Mouse (Mus musculus): ENCODE results near the gene Olfr1459. TPM values are rescaled to one million over a fixed set of nuclear protein-coding genes. Genes with fewer than 3 reads are reported as not detected.

Olfr1459 gene
- polyA plus RNA-seq (2015; fragmentation: Nextera tagmentation; extraction: Ambion mirVana), result 0.02 TPM in 1 of 2 replicates, not detected in the other

GRCm38 (mm10) chr19:13149449-13149848 lies at the start of gene Olfr1459:
Olfr1459 (minus strand) TSS chr19:13149549.
- Histone ChIP-seq H3K36me3 (ENCODE audit: control insufficient read depth, insufficient read depth, low read length) (no peaks in the 10 kb centered on the region), H3K4me3 (ENCODE audit: low read depth, low read length) (no peak within 1 kb of the TSS), H3K27ac (replicated peaks) (no peak within 1 kb of the TSS), H3K27me3 (ENCODE audit: control insufficient read depth, insufficient read depth, low read length) (no peaks in the 10 kb centered on the region), H3K9me3 (ENCODE audit: control insufficient read depth, low read length) (no peaks in the 10 kb centered on the region), H3K9ac (ENCODE audit: low read length) (no peak within 1 kb of the TSS), H3K4me2 (replicated peaks; ENCODE audit: low read depth) (no peak within 1 kb of the TSS), H3K4me1 (replicated peaks; ENCODE audit: control insufficient read depth, insufficient read depth) (no peaks in the 10 kb centered on the region)
- ATAC-seq (ENCODE audit: low FRiP score, low TSS enrichment), result no peak
- WGBS, result 67% methylated on average over 1 of the region's 1 CpGs
- DNase-seq (ENCODE audit: low spot score), result no peak
- no peak for TF ChIP-seq EP300 (optimal IDR thresholded peaks at IDR 0.05)
- TF ChIP-seq CTCF (IDR thresholded peaks at IDR 0.05; ENCODE audit: low read depth), result no peak

GRCm38 (mm10) chr19:13185434-13185833 lies 36.1 kb upstream of the Olfr1459 start, which contains the start of gene Olfr1462:
Olfr1462 (plus strand) TSS chr19:13185734.
- WGBS, result 77% methylated on average over 1 of the region's 1 CpGs
- H3K36me3 ChIP-seq (ENCODE audit: control insufficient read depth, insufficient read depth, low read length), result no peaks in the 10 kb centered on the region
- no peak for TF ChIP-seq EP300 (optimal IDR thresholded peaks at IDR 0.05)
- TF ChIP-seq CTCF (IDR thresholded peaks at IDR 0.05; ENCODE audit: low read depth), result no peak
- H3K4me3 ChIP-seq (ENCODE audit: low read depth, low read length), result no peak within 1 kb of the TSS
- ATAC-seq (ENCODE audit: low FRiP score, low TSS enrichment) (no peak), DNase-seq (ENCODE audit: low spot score) (no peak)
- H3K4me1 ChIP-seq (replicated peaks; ENCODE audit: control insufficient read depth, insufficient read depth), result no peaks in the 10 kb centered on the region
- no peak within 1 kb of the TSS for H3K9ac ChIP-seq (ENCODE audit: low read length)
- H3K9me3 ChIP-seq (ENCODE audit: control insufficient read depth, low read length), result no peaks in the 10 kb centered on the region
- no peaks in the 10 kb centered on the region for H3K27me3 ChIP-seq (ENCODE audit: control insufficient read depth, insufficient read depth, low read length)
- H3K4me2 ChIP-seq (replicated peaks; ENCODE audit: low read depth), result no peak within 1 kb of the TSS
- no peak within 1 kb of the TSS for H3K27ac ChIP-seq (replicated peaks)

- no peak within 1 kb of the TSS for H3K9ac ChIP-seq (ENCODE audit: low read length)
- H3K4me3 ChIP-seq (ENCODE audit: low read depth, low read length), result no peak within 1 kb of the TSS
- H3K9me3 ChIP-seq (ENCODE audit: control insufficient read depth, low read length), result no peaks in the 10 kb centered on the region
- ATAC-seq (ENCODE audit: low FRiP score, low TSS enrichment), result no peak
- no peak within 1 kb of the TSS for H3K4me2 ChIP-seq (replicated peaks; ENCODE audit: low read depth)
- H3K27ac ChIP-seq (replicated peaks), result no peak within 1 kb of the TSS
- H3K27me3 ChIP-seq (ENCODE audit: control insufficient read depth, insufficient read depth, low read length), result no peaks in the 10 kb centered on the region
- no peak for TF ChIP-seq CTCF (IDR thresholded peaks at IDR 0.05; ENCODE audit: low read depth)
- TF ChIP-seq EP300 (optimal IDR thresholded peaks at IDR 0.05), result no peak
- 34% methylated on average over 1 of the region's 1 CpGs for WGBS
- H3K4me1 ChIP-seq (replicated peaks; ENCODE audit: control insufficient read depth, insufficient read depth), result no peaks in the 10 kb centered on the region
- no peaks in the 10 kb centered on the region for H3K36me3 ChIP-seq (ENCODE audit: control insufficient read depth, insufficient read depth, low read length)
- DNase-seq (ENCODE audit: low spot score), result no peak
Measured at GRCm38 (mm10) chr19:13162700-13163099, 13.4 kb upstream of the Olfr1459 start, which contains the start of gene Olfr1461. Olfr1461 (plus strand) TSS chr19:13163000.

- H3K9me3 ChIP-seq (ENCODE audit: control insufficient read depth, low read length), result no peaks in the 10 kb centered on the region
- TF ChIP-seq CTCF (IDR thresholded peaks at IDR 0.05; ENCODE audit: low read depth) (no peak), EP300 (optimal IDR thresholded peaks at IDR 0.05) (no peak)
- H3K27ac ChIP-seq (replicated peaks), result no peak within 1 kb of the TSS
- DNase-seq (ENCODE audit: low spot score) (no peak), ATAC-seq (ENCODE audit: low FRiP score, low TSS enrichment) (no peak)
- no peak within 1 kb of the TSS for H3K4me2 ChIP-seq (replicated peaks; ENCODE audit: low read depth)
- H3K9ac ChIP-seq (ENCODE audit: low read length), result no peak within 1 kb of the TSS
- WGBS, result 74% methylated on average over 3 of the region's 3 CpGs
- H3K36me3 ChIP-seq (ENCODE audit: control insufficient read depth, insufficient read depth, low read length), result no peaks in the 10 kb centered on the region
- no peak within 1 kb of the TSS for H3K4me3 ChIP-seq (ENCODE audit: low read depth, low read length)
- no peaks in the 10 kb centered on the region for H3K27me3 ChIP-seq (ENCODE audit: control insufficient read depth, insufficient read depth, low read length)
- H3K4me1 ChIP-seq (replicated peaks; ENCODE audit: control insufficient read depth, insufficient read depth), result no peaks in the 10 kb centered on the region
Measured at GRCm38 (mm10) chr19:13106675-13107074, 42.7 kb downstream of the Olfr1459 start, which contains the start of gene Olfr1458. Olfr1458 (minus strand) TSS chr19:13106775.

- Histone ChIP-seq H3K4me3 (ENCODE audit: low read depth, low read length) (no peak within 1 kb of the TSS), H3K27ac (replicated peaks) (no peak within 1 kb of the TSS), H3K36me3 (ENCODE audit: control insufficient read depth, insufficient read depth, low read length) (no peaks in the 10 kb centered on the region), H3K4me1 (replicated peaks; ENCODE audit: control insufficient read depth, insufficient read depth) (no peaks in the 10 kb centered on the region), H3K4me2 (replicated peaks; ENCODE audit: low read depth) (no peak within 1 kb of the TSS), H3K9ac (ENCODE audit: low read length) (no peak within 1 kb of the TSS), H3K27me3 (ENCODE audit: control insufficient read depth, insufficient read depth, low read length) (no peaks in the 10 kb centered on the region), H3K9me3 (ENCODE audit: control insufficient read depth, low read length) (no peaks in the 10 kb centered on the region)
- TF ChIP-seq EP300 (optimal IDR thresholded peaks at IDR 0.05), result no peak
- TF ChIP-seq CTCF (IDR thresholded peaks at IDR 0.05; ENCODE audit: low read depth), result no peak
- WGBS, result 66% methylated on average over 2 of the region's 2 CpGs
- no peak for ATAC-seq (ENCODE audit: low FRiP score, low TSS enrichment)
- DNase-seq (ENCODE audit: low spot score), result no peak
Measured at GRCm38 (mm10) chr19:13097791-13098190, 51.6 kb downstream of the Olfr1459 start, which contains the start of gene Olfr1457. Olfr1457 (minus strand) TSS chr19:13097891.

- Histone ChIP-seq H3K4me3 (ENCODE audit: low read depth, low read length) (no peak overlapping the region), H3K36me3 (ENCODE audit: control insufficient read depth, insufficient read depth, low read length) (no peaks in the 10 kb centered on the region), H3K27me3 (ENCODE audit: control insufficient read depth, insufficient read depth, low read length) (no peaks in the 10 kb centered on the region), H3K4me1 (replicated peaks; ENCODE audit: control insufficient read depth, insufficient read depth) (no peaks in the 10 kb centered on the region), H3K4me2 (replicated peaks; ENCODE audit: low read depth) (no peak overlapping the region), H3K9me3 (ENCODE audit: control insufficient read depth, low read length) (no peaks in the 10 kb centered on the region), H3K9ac (ENCODE audit: low read length) (no peak overlapping the region), H3K27ac (replicated peaks) (no peak overlapping the region)
- no peak for ATAC-seq (ENCODE audit: low FRiP score, low TSS enrichment)
- TF ChIP-seq EP300 (optimal IDR thresholded peaks at IDR 0.05) (no peak), CTCF (IDR thresholded peaks at IDR 0.05; ENCODE audit: low read depth) (no peak)
- DNase-seq (ENCODE audit: low spot score), result no peak
- 89% methylated on average over 1 of the region's 1 CpGs for WGBS
Measured at GRCm38 (mm10) chr19:13093908-13094307, 55.4 kb downstream of the Olfr1459 start.

Other genes with a start within 250 kb of the Olfr1459 start
- not detected in 2 replicates for gene Olfr1447, start 245.8 kb downstream of the Olfr1459 start, polyA plus RNA-seq (2015; fragmentation: Nextera tagmentation; extraction: Ambion mirVana)
- not detected in 2 replicates for gene Olfr1448, start 225.1 kb downstream of the Olfr1459 start, polyA plus RNA-seq (2015; fragmentation: Nextera tagmentation; extraction: Ambion mirVana)
- not detected in 2 replicates for gene Olfr1449, start 218.7 kb downstream of the Olfr1459 start, polyA plus RNA-seq (2015; fragmentation: Nextera tagmentation; extraction: Ambion mirVana)
- gene Olfr1450, start 199.3 kb downstream of the Olfr1459 start, polyA plus RNA-seq (2015; fragmentation: Nextera tagmentation; extraction: Ambion mirVana), result not detected in 2 replicates
- gene Olfr1451, start 154.5 kb downstream of the Olfr1459 start, polyA plus RNA-seq (2015; fragmentation: Nextera tagmentation; extraction: Ambion mirVana), result not detected in 2 replicates
- gene Olfr1453, start 121.2 kb downstream of the Olfr1459 start, polyA plus RNA-seq (2015; fragmentation: Nextera tagmentation; extraction: Ambion mirVana), result not detected in 2 replicates
- not detected in 2 replicates for gene Olfr1454, start 88.9 kb downstream of the Olfr1459 start, polyA plus RNA-seq (2015; fragmentation: Nextera tagmentation; extraction: Ambion mirVana)
- gene Olfr1457, start 51.7 kb downstream of the Olfr1459 start, polyA plus RNA-seq (2015; fragmentation: Nextera tagmentation; extraction: Ambion mirVana), result not detected in 2 replicates
- not detected in 2 replicates for gene Olfr1458, start 42.8 kb downstream of the Olfr1459 start, polyA plus RNA-seq (2015; fragmentation: Nextera tagmentation; extraction: Ambion mirVana)
- gene Olfr1461, start 13.5 kb upstream of the Olfr1459 start, polyA plus RNA-seq (2015; fragmentation: Nextera tagmentation; extraction: Ambion mirVana), result not detected in 2 replicates
- gene Olfr1462, start 36.2 kb upstream of the Olfr1459 start, polyA plus RNA-seq (2015; fragmentation: Nextera tagmentation; extraction: Ambion mirVana), result not detected in 2 replicates
- gene Olfr1463, start 81.8 kb upstream of the Olfr1459 start, polyA plus RNA-seq (2015; fragmentation: Nextera tagmentation; extraction: Ambion mirVana), result not detected in 2 replicates
- gene Olfr1465, start 166.0 kb upstream of the Olfr1459 start, polyA plus RNA-seq (2015; fragmentation: Nextera tagmentation; extraction: Ambion mirVana), result not detected in 2 replicates
- not detected in 2 replicates for gene Olfr1466, start 189.3 kb upstream of the Olfr1459 start, polyA plus RNA-seq (2015; fragmentation: Nextera tagmentation; extraction: Ambion mirVana)
- 0.04 TPM in 1 of 2 replicates, not detected in the other for gene Olfr1467, start 212.7 kb upstream of the Olfr1459 start, polyA plus RNA-seq (2015; fragmentation: Nextera tagmentation; extraction: Ambion mirVana)

Measured in stomach, postnatal 0 days (tissue).